Comparison of ENCODE assay signal across 13 mouse cellular contexts in genomic region chr2:52477550-52477907, GRCm38 (mm10).
"Had no signal": no experiment of that assay in that cellular context is flagged by ENCODE, and none has a peak within 500 bp of the region (broad histone marks: within the 10 kb centered on the region; RNA-seq: fewer than 3 reads in every experiment).

No protein-coding gene starts in this region.

- H3K9me3 ChIP-seq: limb, embryonic 10.5 days; liver, embryonic 13.5 days; megakaryocyte, embryonic 14.5 days; midbrain, embryonic 15.5 days; neural tube, embryonic 12.5 days had no signal

- H3K4me3 ChIP-seq: left cerebral cortex, adult 2 months; limb, embryonic 10.5 days; liver, embryonic 13.5 days; megakaryocyte, embryonic 14.5 days; midbrain, embryonic 15.5 days; neural tube, embryonic 12.5 days had no signal

- H3K4me1 ChIP-seq: midbrain, embryonic 15.5 days; neural tube, embryonic 12.5 days had no signal

- H3K9ac ChIP-seq: liver, embryonic 13.5 days; liver, postnatal 0 days; midbrain, embryonic 15.5 days; neural tube, embryonic 12.5 days had no signal

- H3K27me3 ChIP-seq: liver, embryonic 13.5 days; midbrain, embryonic 15.5 days; neural tube, embryonic 12.5 days had no signal

- ATAC-seq: midbrain, embryonic 15.5 days had no signal

- DNase-seq: kidney, postnatal 14 days; liver, embryonic 13.5 days; lung, postnatal 14 days; thymus, postnatal 4 days had no signal

- H3K4me2 ChIP-seq: liver, embryonic 13.5 days; midbrain, embryonic 11.5 days; midbrain, embryonic 15.5 days; neural tube, embryonic 12.5 days had no signal

- H3K27ac ChIP-seq: left cerebral cortex, adult 2 months; limb, embryonic 10.5 days; liver, embryonic 13.5 days; macrophage; midbrain, embryonic 15.5 days; neural tube, embryonic 12.5 days; stomach, postnatal 0 days had no signal

- H3K36me3 ChIP-seq: limb, embryonic 10.5 days; liver, embryonic 13.5 days had no signal
